Mouse (Mus musculus): ENCODE results near the gene Foxb2. TPM values are rescaled to one million over a fixed set of nuclear protein-coding genes. Genes with fewer than 3 reads are reported as not detected.
"Not testable (repeated sequence)": the region's sequence is repeated elsewhere in the genome, so short reads cannot be mapped to it uniquely, and the experiment has no call there.

The Foxb2 gene
- polyA plus RNA-seq, 1 experiment: not detected

- Histone ChIP-seq H3K4me3 (ENCODE audit: insufficient read depth, low read length) (peak overlapping the region; percentile 61), H3K27ac (ENCODE audit: insufficient read depth, low read depth, low read length) (no peak overlapping the region), H3K4me1 (ENCODE audit: control insufficient read depth, insufficient read depth, low read length) (no peaks in the 10 kb centered on the region)
- TF ChIP-seq POLR2A (IDR thresholded peaks at IDR 0.05; ENCODE audit: borderline replicate concordance, low read depth, low read length): no peak
- TF ChIP-seq CTCF (IDR thresholded peaks at IDR 0.05; ENCODE audit: low read depth, low read length): no peak
These were observed 1.0 kb downstream of the Foxb2 start for GRCm38 (mm10) chr19:16872331-16873180.

GRCm38 (mm10) chr19:16871192-16871760 is 2.3 kb downstream of the Foxb2 start:
- no peak overlapping the region for H3K4me3 ChIP-seq (ENCODE audit: insufficient read depth, low read length)
- H3K4me1 ChIP-seq (ENCODE audit: control insufficient read depth, insufficient read depth, low read length): no peaks in the 10 kb centered on the region
- TF ChIP-seq CTCF (IDR thresholded peaks at IDR 0.05; ENCODE audit: low read depth, low read length): no peak
- TF ChIP-seq POLR2A (IDR thresholded peaks at IDR 0.05; ENCODE audit: borderline replicate concordance, low read depth, low read length): no peak
- H3K27ac ChIP-seq (ENCODE audit: insufficient read depth, low read depth, low read length): no peak overlapping the region

GRCm38 (mm10) chr19:16870501-16871191 is 3.0 kb downstream of the Foxb2 start:
- Histone ChIP-seq H3K4me3 (ENCODE audit: insufficient read depth, low read length) (no peak overlapping the region), H3K27ac (ENCODE audit: insufficient read depth, low read depth, low read length) (no peak overlapping the region), H3K4me1 (ENCODE audit: control insufficient read depth, insufficient read depth, low read length) (no peaks in the 10 kb centered on the region)
- TF ChIP-seq POLR2A (IDR thresholded peaks at IDR 0.05; ENCODE audit: borderline replicate concordance, low read depth, low read length) (no peak), CTCF (IDR thresholded peaks at IDR 0.05; ENCODE audit: low read depth, low read length) (no peak)

- Histone ChIP-seq H3K27ac (ENCODE audit: insufficient read depth, low read depth, low read length) (no peak overlapping the region), H3K4me1 (ENCODE audit: control insufficient read depth, insufficient read depth, low read length) (no peaks in the 10 kb centered on the region), H3K4me3 (ENCODE audit: insufficient read depth, low read length) (no peak overlapping the region)
- TF ChIP-seq CTCF (IDR thresholded peaks at IDR 0.05; ENCODE audit: low read depth, low read length): no peak
- TF ChIP-seq POLR2A (IDR thresholded peaks at IDR 0.05; ENCODE audit: borderline replicate concordance, low read depth, low read length): no peak
These were observed 5.1 kb downstream of the Foxb2 start for GRCm38 (mm10) chr19:16868534-16868933.

GRCm38 (mm10) chr19:16858646-16859045 is 15.0 kb downstream of the Foxb2 start:
- Histone ChIP-seq H3K27ac (ENCODE audit: insufficient read depth, low read depth, low read length) (no peak overlapping the region), H3K4me3 (ENCODE audit: insufficient read depth, low read length) (no peak overlapping the region), H3K4me1 (ENCODE audit: control insufficient read depth, insufficient read depth, low read length) (no peaks in the 10 kb centered on the region)
- TF ChIP-seq POLR2A (IDR thresholded peaks at IDR 0.05; ENCODE audit: borderline replicate concordance, low read depth, low read length) (no peak), CTCF (IDR thresholded peaks at IDR 0.05; ENCODE audit: low read depth, low read length) (no peak)

GRCm38 (mm10) chr19:16856752-16857151 is 16.9 kb downstream of the Foxb2 start:
- H3K27ac ChIP-seq (ENCODE audit: insufficient read depth, low read depth, low read length): no peak overlapping the region
- H3K4me1 ChIP-seq (ENCODE audit: control insufficient read depth, insufficient read depth, low read length): no peaks in the 10 kb centered on the region
- no peak for TF ChIP-seq CTCF (IDR thresholded peaks at IDR 0.05; ENCODE audit: low read depth, low read length)
- no peak for TF ChIP-seq POLR2A (IDR thresholded peaks at IDR 0.05; ENCODE audit: borderline replicate concordance, low read depth, low read length)
- no peak overlapping the region for H3K4me3 ChIP-seq (ENCODE audit: insufficient read depth, low read length)

GRCm38 (mm10) chr19:16844091-16844490 is 29.5 kb downstream of the Foxb2 start:
- not testable (repeated sequence) for H3K4me3 ChIP-seq (ENCODE audit: insufficient read depth, low read length); H3K27ac ChIP-seq (ENCODE audit: insufficient read depth, low read depth, low read length); H3K4me1 ChIP-seq (ENCODE audit: control insufficient read depth, insufficient read depth, low read length)

- Histone ChIP-seq H3K27ac (ENCODE audit: insufficient read depth, low read depth, low read length) (no peak overlapping the region), H3K4me1 (ENCODE audit: control insufficient read depth, insufficient read depth, low read length) (no peaks in the 10 kb centered on the region), H3K4me3 (ENCODE audit: insufficient read depth, low read length) (no peak overlapping the region)
- no peak for TF ChIP-seq POLR2A (IDR thresholded peaks at IDR 0.05; ENCODE audit: borderline replicate concordance, low read depth, low read length)
- no peak for TF ChIP-seq CTCF (IDR thresholded peaks at IDR 0.05; ENCODE audit: low read depth, low read length)
These were observed 31.9 kb downstream of the Foxb2 start for GRCm38 (mm10) chr19:16841516-16842249.

- Histone ChIP-seq H3K27ac (ENCODE audit: insufficient read depth, low read depth, low read length) (no peak overlapping the region), H3K4me1 (ENCODE audit: control insufficient read depth, insufficient read depth, low read length) (no peaks in the 10 kb centered on the region), H3K4me3 (ENCODE audit: insufficient read depth, low read length) (no peak overlapping the region)
- no peak for TF ChIP-seq CTCF (IDR thresholded peaks at IDR 0.05; ENCODE audit: low read depth, low read length)
These were observed 32.6 kb downstream of the Foxb2 start for GRCm38 (mm10) chr19:16841001-16841400.

Data from bone marrow macrophage, adult 2 months (primary cell).